Mouse (Mus musculus) adrenal gland, adult 18-20 months (tissue): ENCODE results near the gene Gm20379. TPM values are rescaled to one million over a fixed set of nuclear protein-coding genes. Genes with fewer than 3 reads are reported as not detected.

ENCODE experiments used
- DNase-seq, 2 experiments: peaks; one replicate each; pipeline ENCODE4 v3.0.0; 2021 to 2022; ENCODE audit warnings: low spot score in 2 of 2
- total RNA-seq, 2 experiments: library from RNA; stranded (reverse); gene quantifications; 1 replicate in 1 of 2; 2 replicates in 1 of 2; pipeline ENCODE4 v1.2.3; 2021

Gm20379 gene
- total RNA-seq, 2 experiments from 2014 or later, result not detected

DNA sequence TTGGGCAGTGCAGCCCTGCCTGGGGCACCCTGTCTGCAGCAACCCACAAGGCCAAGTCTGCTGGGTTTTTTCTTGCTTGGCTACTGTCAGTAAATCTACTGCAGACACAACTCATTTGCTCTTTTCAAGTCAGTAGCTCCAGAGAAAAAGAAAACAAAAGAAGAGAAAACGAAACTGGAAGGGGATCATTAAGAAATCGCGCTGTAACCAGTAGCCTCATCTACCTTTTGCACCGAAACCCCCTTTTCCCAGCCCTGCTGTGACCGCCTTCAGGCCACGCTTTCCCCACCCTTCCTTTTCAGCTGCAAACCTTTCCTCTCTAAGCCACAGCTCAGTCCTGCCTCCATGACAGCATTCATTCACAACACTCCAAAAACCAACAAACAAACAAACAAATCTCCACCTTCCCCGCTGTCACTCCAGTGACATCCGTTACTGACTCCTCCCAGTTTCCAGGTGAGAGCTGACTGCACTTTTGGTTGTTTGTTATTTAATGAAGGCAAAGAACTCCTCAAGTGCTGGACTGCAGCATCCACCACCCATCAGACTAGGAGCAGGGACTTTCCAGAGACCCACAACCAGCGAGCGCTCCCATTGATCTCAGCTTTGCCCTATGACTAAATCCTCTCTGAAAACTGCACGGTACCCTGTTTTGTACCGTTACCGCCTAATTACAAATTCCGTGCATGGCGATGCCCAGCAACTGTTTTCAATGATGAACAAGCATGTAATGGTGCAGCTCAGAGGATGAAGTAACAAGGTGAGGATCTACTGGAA is 26.5 kb downstream of the Gm20379 start:
- DNase-seq, result no peak

DNA sequence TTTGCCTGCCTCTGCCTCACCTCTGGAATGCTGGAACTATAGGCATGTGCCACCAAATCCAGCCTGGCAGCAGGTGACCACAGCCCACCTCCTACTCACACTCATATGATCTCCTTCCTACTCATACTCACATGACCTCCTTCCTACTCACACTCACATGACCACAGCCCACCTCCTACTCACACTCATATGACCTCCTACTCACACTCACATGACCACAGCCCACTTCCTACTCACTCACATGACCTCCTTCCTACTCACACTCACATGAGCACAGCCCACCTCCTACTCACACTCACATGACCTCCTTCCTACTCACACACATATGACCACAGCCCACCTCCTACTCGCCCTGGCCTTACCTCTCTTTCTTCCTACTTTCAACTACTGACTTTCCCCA is 31.1 kb downstream of the Gm20379 start:
- DNase-seq, result no peak

DNA sequence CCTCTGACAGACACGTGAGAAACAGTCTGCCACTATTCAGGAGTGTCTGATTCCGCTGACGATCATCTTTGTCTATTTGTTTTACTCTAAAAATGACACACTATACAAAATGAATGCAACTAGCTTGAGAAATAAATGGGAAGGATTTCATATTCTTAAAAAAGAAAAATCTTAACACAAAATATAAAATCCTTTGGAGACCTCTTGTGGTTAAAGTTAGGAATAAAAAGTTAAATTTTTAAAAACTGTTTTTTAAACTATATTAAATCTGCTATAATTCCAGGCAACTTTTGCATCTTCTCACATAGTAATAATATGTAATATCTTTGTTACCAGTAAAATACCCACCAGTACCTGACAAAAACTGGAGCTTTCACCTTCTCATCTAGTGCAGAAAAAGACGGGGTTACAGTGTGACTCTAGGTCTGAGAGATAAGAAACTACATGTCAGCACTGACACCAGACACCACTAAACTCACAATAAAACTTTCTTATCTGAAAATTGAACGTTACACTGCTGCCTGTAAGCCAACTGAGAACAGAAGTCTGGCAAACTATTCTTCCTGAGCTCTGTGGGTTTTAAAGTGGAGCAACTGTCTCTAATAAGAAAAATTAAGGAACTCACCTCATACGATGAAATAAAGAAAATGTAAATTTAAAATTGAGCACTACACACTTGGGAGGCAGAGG is 32.1 kb downstream of the Gm20379 start:
- no peak for DNase-seq

DNA sequence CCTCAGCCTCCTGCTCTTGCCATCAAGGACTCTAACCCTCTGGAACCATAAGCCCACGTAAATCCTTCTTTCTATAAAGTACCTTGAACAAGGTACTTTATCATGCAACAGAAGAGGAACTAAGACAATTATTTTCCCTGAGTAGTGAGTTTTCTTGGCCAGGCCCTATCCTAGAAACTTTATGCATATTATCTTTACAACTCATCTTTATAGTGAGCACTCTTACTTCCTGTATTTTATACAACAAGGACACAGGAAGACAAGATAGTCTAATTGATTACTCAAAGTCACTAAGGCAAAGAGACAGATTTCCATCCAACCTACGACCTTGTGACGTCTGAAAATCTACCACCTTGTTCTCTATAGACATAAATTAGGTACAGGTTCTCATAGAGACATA is 34.0 kb downstream of the Gm20379 start:
- DNase-seq, result no peak

DNA sequence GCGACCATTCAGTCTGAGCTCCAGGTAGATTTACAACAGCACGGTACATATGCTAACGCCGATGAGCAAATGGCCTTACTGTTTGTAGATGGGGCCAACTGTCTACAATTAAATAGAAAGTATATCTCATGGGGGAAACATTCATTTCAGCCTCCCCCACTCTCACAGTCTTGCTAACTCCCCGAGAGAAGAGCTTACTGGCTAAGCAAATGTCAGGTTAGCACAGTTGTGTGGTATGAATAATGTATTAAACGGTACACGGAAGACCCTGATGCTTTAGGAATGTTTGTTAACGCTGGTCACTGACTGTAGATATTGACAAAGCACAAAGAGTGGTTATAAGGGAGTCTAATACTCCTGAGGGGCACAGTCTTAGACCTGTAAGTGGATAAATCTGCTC is 38.3 kb downstream of the Gm20379 start:
- DNase-seq, result no peak

DNA sequence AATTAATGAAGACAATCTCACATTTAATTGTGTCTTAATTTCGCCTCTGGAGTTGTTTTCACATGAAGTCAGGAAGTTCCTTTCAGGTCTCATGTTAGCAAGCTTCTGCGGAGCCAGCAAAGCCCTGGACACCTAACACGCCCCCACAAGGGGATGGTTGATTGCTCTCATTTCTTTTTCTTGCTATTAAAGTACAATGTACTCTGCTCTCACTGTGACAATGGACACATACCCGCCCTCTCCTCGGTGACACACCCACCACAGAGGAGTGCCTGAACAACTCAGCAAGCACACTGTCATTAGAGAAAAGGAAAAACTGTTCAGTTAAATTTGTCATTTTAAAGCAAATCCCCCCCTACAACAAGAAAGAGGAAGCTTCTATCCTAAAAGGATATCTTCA is 40.6 kb downstream of the Gm20379 start:
- DNase-seq, result no peak

DNA sequence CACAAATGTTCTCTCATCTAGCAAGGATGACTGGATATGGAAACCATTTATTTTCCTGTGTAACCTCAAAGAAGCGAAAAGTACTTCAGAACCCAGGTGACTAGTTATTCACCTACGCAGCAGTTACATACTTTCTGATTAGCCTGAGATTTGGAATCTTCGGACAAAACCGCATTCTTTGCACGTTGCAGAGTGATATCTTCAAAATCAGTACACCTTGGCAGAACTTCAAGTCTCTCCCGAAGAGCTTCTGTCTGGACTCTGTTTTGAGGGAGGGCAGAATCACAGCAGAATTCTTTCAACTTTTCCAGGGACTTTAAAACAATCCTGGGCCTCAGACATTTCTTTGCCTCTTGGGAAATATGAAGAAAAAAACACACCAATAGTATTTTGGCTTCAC is 45.3 kb downstream of the Gm20379 start:
- no peak for DNase-seq

DNA sequence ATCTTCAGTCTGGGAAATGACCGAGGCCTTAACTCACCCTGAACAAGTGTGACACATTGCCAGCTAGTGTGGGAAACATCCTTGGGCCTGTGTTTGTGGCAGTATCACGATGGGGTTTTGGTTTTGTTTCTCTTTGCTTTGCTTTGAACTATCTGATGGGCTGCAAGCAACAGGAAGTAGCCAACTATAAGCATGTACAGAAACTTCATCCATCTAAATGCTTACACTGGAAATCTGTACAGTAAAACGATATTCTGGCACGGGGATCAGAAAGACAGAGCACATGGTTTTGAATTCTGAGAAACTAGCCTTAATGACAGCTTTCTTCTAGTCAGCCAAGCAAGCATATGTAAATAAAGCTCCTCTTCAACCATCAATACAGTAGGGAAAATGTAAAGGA is 48.2 kb downstream of the Gm20379 start:
- DNase-seq, result no peak

DNA sequence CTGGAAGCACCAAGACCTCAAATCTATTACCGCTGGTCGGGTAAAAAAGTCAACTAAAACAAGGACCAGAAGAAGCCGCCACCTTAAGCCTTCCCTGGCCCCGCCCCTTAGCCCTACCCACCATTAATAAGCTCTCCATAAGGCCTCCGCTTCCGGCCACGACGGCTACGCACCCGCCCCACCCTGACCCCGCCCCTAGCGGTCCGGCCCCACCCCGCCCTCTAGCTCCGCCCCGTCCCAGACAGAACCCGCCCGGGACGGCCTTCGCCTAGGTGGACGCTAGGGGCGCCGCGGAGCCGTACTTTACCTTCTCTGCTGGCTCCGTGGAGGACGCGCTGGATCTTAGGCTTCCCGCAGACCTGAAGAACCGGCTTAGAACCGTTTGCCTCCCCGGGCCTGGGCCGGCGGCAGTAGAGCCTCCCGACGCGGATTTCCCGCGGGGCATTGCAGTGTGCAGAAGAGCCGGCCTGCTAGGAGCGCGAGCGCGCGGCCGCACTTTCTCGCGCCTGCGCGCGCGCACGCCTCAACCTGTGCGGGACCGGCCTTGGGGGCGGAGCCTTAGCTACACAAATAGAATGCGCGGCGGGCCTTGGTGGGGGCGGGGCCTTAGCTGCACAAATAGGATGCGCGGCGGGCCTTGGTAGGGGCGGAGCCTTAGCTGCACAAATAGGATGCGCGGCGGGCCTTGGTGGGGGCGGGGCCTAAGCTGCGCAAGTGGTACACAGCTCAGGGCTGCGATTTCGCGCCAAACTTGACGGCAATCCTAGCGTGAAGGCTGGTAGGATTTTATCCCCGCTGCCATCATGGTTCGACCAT is 48.9 kb downstream of the Gm20379 start, which contains the start of the genes Dhfr and Msh3:
Dhfr (plus strand) TSS at position 271 of the 816 bp plus-strand sequence.
Msh3 (minus strand) TSS at position 548 of the 816 bp plus-strand sequence.
- peak; percentile 96 to 98 for DNase-seq

DNA sequence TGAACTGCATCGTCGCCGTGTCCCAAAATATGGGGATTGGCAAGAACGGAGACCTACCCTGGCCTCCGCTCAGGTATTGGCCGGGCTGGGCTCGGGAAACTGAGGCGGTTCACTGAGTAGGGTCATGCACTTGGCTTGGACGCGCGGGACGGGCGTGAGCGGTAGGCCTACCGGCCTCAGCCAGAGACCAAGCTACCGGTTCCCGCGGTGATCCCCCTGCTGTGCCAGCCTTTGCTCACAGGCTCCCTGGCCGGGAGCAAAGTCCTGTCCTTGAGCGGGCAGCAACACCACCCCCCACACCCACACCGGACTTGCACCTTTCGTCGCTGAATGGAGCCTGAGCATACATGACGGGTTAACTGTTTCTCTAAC is 49.5 kb downstream of the Gm20379 start:
- DNase-seq, result no peak

DNA sequence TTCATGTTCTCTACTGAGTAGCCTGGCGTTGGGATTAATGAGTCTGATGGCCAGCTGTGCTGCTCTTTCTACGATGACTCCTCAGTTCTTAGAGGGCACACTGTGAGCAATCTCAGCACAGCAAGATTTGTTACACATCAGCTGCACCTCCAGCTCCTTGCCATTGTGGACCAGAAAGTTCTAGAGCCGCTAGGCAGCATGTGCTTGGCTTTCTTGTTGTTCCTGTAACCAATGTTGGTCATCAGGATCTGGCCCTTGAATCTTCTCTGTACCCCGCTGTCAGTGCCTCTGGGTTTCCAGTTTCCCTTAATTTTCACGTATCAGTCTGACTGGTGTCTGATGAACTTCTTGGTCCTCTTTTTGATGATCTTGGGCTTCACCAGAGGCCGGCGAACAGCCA is 50.6 kb downstream of the Gm20379 start:
- DNase-seq, result no peak

Other genes with a start within 250 kb of the Gm20379 start
- gene Rasgrf2, start 174.3 kb upstream of the Gm20379 start, total RNA-seq, result 1 to 10 TPM; 3.5 to 4.9 TPM
- gene Dhfr, start 48.7 kb downstream of the Gm20379 start, total RNA-seq, result 1 to 10 TPM; 2.0 to 2.7 TPM
- gene Msh3, start 49.0 kb downstream of the Gm20379 start, total RNA-seq, result 10 to 100 TPM; 10.1 to 16.3 TPM
- under 1 TPM; 0.38 to 0.76 TPM for gene Ankrd34b, start 119.9 kb downstream of the Gm20379 start, total RNA-seq
- gene Fam151b, start 178.0 kb downstream of the Gm20379 start, total RNA-seq, result 1 to 10 TPM; 3.7 to 6.9 TPM
- 10 to 100 TPM; 24.1 to 25.4 TPM for gene Zfyve16, start 224.9 kb downstream of the Gm20379 start, total RNA-seq